Mouse (Mus musculus): Measurements from ENCODE around the gene Mdc1.

- no peak for TF ChIP-seq FLI1 (IDR thresholded peaks at IDR 0.05; ENCODE audit: low read length)
- TF ChIP-seq GATA1 (IDR thresholded peaks at IDR 0.05; ENCODE audit: borderline replicate concordance, low read length), result no peak
Observed at GRCm38 (mm10) chr17:35859835-35860234, 18.5 kb downstream of the Mdc1 start.

Data from megakaryocyte, embryonic 14.5 days (primary cell).